Mouse (Mus musculus) brain, embryonic 14.5 days (tissue): ENCODE measurements around the gene Ttc37.

ENCODE experiments used
- CTCF ChIP-seq: fragments of 200-500 bp; IDR thresholded peaks from 2 replicates; pipeline ENCODE4 v1.5.1; 2012; ENCODE audit warnings: inconsistent platforms, mild to moderate bottlenecking, moderate library complexity, borderline replicate concordance; ENCODE audit not compliant: insufficient read depth, insufficient read length; ENCODE audit errors: extremely low read depth
- POLR2A ChIP-seq: fragments of 200-500 bp; IDR thresholded peaks from 2 replicates; pipeline ENCODE4 v1.6.1; 2012; ENCODE audit warnings: mild to moderate bottlenecking, inconsistent platforms, borderline replicate concordance; ENCODE audit not compliant: poor library complexity, insufficient read depth, insufficient read length, severe bottlenecking; ENCODE audit errors: extremely low read depth

- TF ChIP-seq CTCF (no peak), POLR2A (no peak)
Measured at GRCm38 (mm10) chr13:76160587-76160986, 62.1 kb downstream of the Ttc37 start.
